Mouse (Mus musculus) liver, postnatal 0 days (tissue): ENCODE data around the gene Ssh2.

ENCODE experiments used
- CTCF ChIP-seq: sonication (generic); IDR thresholded peaks from 2 replicates; pipeline ENCODE4 v1.5.1; 2016; ENCODE audit warnings: antibody characterized with exemption, low read depth
- EP300 ChIP-seq: IDR thresholded peaks from 2 replicates; pipeline ENCODE4 v1.6.1; 2016; ENCODE audit warnings: antibody characterized with exemption, low read depth, mild to moderate bottlenecking

DNA sequence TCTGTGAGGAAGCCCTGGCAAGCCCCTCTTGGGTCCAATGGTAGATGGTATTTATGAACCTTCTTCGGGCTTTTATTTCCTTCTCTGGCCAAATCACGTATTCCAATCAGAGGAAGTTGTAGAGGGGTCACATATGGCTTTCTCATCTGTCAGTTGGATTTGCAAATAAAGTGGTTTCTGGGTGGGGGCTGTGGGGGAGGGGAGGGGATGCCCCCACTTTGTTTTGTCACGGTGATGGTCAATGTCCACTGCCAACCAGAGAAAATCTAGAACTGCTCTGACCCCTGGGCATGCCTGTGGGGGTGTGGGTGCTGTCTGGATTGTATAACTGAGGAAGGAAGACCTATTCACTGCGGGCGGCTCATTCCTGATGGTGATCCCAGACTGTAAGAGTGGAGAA lies 22.7 kb upstream of the Ssh2 start:
- TF ChIP-seq EP300 = no peak
- no peak for TF ChIP-seq CTCF
